Mouse (Mus musculus) adipocyte (in vitro differentiated cells): Measurements from ENCODE around the gene Scd3.
"Not testable (repeated sequence)": the region's sequence is repeated elsewhere in the genome, so short reads cannot be mapped to it uniquely, and the experiment has no call there.

Experiments
- DNase-seq: peaks from one replicate; pipeline ENCODE4 v3.0.0-alpha.2; 2016; ENCODE audit warnings: low spot score

Scd3 gene

GRCm38 (mm10) chr19:44237471-44238006 is 34.5 kb downstream of the Scd3 start:
- no peak for DNase-seq

DNA sequence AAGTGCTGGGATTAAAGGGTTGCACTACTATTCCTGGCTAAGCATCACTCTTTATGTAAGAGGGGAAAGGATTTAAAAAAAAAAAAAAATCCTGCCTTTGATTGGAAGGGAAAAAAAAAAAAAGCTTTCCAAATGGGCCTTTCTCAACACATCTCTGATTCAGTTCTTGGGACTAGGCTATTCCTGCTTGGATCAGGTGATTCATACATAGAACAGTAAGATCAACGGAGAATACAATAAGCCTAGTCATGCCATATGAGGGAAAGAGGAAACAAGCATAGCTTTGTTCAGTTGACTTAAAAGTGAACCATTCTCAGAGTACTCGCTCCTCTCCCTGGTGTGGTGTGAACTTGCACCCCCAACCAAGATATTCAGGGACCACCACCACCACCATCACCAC is 35.8 kb downstream of the Scd3 start:
- DNase-seq: no peak

GRCm38 (mm10) chr19:44245761-44246171 is 42.7 kb downstream of the Scd3 start:
- DNase-seq: peak; percentile 82

DNA sequence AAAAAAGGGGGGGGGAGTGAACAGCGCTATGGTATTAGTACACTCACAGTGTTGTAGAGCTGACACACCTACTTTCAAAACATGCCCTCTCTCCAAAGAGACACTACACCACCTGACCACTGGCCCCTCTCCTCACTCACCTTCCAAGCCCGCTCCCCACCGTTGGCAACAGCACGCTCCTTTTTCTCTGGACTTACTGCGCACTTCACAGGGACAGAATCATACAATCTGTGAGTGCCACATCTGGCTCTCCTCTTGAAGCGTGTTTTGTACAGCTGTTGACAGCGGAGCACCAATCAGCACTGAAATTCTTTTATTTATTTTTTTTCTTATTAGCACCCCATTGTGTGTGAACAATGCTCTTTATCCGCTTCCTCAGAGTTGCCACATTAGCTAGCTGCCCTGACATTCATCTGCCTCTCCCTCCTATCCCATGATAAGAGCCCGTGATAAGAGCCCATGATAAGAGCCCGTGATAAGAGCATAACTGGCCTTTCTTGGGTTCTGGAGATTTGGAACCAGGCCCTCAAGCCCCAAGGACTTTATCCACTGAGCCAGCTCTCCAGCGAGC is 43.4 kb downstream of the Scd3 start:
- DNase-seq: no peak

- no peak for DNase-seq
Measured at GRCm38 (mm10) chr19:44247281-44248080, 44.4 kb downstream of the Scd3 start.

DNA sequence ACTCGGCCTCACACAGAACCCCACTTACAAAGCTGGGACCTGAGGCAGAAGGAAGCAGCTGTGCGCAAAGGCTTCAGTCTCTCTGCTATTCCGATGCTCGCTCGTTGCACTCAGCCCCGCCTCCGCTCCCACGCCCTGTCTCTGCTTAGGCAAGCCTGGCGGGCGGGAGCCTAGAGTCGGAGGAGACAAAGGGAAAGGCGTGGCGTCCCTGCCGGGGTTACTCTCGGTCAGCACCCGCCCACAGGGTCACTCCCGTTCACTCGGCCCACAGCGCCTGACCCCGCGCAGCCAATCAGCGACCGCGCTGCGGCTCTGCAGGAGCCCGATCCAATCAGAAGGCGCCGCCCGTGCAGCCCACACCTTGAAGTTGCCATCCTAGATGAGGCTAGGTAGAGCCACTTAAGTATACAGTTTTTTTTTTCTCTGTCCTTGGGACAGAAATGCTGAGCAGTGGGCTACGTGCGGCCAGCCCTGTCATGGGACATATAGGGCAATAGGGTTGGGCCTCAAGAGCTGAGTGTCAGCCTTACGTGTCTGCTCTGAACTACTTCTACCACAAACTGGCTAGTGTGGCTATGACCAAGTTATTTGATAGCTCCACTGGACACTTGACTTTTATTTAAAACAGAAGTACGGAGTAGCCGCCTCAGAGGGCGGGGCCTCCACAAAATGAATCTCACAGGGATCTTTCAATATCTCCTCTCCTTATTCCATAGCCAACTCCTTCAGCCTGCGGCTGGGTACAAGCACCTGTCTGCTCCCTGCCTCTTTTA is 45.2 kb downstream of the Scd3 start:
- peak; percentile 95 for DNase-seq

GRCm38 (mm10) chr19:44248854-44249351 is 45.8 kb downstream of the Scd3 start:
- DNase-seq: no peak

DNA sequence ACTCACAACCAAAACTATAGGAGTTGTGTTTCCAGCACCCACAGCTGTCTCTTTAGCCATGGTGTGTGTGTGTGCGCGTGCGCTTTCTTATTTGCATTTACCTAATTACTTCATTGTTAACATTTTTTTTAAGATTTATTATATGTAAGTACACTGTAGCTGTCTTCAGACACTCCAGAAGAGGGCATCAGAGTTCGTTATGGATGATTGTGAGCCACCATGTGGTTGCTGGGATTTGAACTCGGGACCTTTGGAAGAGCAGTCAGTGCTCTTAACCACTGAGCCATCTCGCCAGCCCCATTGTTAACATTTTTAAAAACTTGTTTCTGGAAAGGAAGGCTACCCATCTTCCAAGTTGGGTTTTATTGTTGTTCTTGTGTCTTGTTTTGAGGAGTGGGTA is 48.1 kb downstream of the Scd3 start:
- not testable (repeated sequence) for DNase-seq

GRCm38 (mm10) chr19:44251936-44252558 is 49.0 kb downstream of the Scd3 start:
- no peak for DNase-seq

DNA sequence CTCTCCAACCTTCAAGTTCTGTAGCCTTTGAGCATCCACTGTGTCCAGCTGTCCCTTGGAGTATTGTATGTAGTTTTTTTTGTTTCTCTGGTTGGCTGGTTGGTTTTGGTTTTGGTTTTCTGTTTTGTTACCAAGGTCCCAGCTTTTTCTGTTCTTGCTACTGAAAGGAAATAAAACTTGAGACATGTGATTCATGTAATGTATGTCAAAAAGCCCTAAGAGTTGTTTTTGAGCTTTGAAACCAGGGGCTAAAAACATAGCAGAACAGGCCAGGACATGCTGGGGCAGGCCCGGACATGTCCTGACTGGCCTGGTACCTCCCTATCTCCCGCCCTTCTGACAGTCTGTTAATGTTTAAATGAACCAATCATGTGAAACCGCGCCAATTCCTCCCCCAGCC is 51.0 kb downstream of the Scd3 start:
- DNase-seq: not testable (repeated sequence)

DNA sequence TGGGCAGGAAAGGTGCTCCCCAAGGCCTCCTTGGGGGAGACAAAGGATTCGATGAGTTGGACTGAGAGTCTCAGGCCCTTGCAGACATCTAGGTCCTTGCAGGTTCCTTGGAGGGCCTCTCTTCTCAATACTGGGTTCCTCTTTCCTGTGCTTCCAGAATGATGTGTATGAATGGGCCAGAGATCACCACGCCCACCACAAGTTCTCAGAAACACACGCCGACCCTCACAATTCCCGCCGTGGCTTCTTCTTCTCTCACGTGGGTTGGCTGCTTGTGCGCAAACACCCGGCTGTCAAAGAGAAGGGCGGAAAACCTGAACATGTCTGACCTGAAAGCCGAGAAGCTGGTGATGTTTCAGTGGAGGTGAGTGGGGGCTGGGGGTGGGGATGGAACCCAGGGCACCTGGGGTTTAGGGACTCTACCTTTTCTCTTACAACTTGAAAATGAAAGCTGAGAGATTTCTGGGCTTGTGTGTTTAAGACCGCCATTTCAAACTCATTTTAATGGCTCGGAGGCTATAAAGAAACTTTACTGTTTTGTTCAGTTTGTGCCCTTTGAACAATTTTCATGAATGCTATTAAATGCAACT is 54.4 kb downstream of the Scd3 start:
- DNase-seq: no peak

DNA sequence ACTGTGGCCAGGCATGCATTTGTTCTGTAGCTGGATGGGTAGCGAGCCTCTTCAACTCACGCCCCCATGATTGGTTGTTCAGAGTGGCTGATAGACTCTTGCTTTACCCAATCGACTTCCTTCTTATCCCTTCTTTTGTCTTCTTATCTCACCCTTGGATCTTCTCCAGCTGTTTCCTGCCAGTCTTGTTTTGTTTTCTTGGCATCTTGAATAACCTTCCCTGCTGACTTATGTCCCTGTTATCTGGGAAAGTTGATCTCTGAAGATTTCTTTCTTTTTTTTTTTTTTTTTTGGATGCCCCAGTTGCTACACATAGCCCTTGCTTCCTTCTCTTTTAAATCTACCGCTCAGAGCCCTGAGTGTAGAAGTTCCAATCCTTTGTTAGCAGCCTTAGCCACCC is 56.4 kb downstream of the Scd3 start:
- peak; percentile 80 for DNase-seq

GRCm38 (mm10) chr19:44260487-44260886 is 57.4 kb downstream of the Scd3 start:
- no peak for DNase-seq

GRCm38 (mm10) chr19:44261774-44262173 is 58.7 kb downstream of the Scd3 start:
- DNase-seq: no peak

GRCm38 (mm10) chr19:44263581-44263980 is 60.5 kb downstream of the Scd3 start:
- no peak for DNase-seq

- DNase-seq: no peak
Measured at GRCm38 (mm10) chr19:44264226-44264625, 61.2 kb downstream of the Scd3 start.

GRCm38 (mm10) chr19:44265300-44265699 is 62.2 kb downstream of the Scd3 start:
- DNase-seq: peak; percentile 89

DNA sequence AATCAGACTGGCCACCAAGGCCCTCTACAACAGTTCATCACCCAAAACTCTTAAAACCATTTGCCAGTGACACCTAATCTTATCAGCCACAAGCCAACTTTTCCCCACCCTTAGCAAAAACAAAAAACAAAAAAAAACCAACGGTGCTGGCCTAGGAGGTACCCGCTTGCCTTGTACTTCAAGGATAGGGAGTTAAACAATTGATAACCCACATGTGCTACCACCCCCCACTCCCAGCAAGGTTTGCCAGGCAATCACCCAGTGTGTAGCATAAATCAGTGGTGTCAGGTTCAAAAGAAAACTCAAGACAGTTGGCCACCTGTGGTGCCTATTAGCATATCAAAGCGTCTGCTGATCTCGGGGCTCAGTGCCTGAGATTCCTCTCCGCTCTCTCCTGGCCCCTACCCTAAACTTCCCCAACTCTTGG is 62.9 kb downstream of the Scd3 start:
- DNase-seq: no peak

- no peak for DNase-seq
Measured at GRCm38 (mm10) chr19:44266458-44266823, 63.4 kb downstream of the Scd3 start.

DNA sequence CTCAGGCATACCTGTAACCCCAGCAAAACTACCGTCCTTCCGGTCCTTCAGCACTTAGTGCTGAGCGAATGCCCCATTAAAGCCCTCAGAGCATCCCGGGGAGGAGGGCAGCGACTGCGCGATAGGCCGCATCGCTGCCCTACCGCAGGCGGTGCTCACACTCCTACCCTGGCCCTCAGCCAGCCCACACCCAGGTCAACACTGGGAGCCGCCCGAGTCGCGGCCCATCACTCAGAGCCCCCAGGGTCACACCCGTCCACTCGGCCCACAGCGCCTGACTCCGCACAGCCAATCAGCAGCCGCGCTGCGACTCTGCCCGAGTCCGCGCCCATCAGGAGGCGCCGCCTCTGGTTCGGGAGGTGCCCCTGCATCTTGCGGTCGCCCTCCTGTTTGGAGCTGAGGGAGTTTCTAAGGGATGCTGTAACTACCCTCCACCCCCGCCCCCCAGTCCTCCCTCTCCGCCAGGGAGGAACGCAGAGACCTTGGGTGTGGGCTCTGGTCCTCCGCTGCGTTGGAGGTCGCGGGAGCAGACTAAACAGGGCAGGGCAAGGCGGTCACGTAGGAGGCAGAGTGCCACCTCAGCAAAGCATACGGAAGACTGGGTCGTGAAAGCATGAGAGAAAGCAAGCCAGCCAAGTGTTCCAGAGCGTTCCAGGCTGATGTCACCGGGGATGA is 63.9 kb downstream of the Scd3 start:
- peak; percentile 40 for DNase-seq

DNA sequence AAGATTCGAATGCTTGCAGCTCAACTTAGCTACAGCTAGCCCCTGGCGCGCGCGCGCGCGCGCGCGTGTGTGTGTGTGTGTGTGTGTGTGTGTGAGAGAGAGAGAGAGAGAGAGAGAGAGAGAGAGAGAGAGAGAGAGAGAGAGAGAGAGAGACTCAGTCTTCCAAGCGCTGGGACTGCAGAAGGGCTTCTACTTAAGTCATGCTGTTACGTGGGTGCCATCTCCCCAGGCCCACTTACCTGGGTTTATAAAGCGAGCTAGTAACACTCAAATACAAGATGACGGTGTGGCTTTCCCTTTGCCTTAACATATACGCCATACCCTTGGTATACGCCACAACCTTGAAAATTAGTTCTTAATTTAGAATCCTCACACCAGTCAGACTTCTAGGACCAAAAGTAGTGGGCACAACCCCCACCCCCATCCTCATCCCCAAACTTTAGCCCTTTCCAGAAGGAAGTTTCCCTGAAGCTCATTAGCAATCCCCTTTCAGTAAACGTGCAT is 64.5 kb downstream of the Scd3 start:
- no peak for DNase-seq
